Mouse (Mus musculus) cerebellum, adult (tissue): ENCODE measurements at regions not wholly inside any gene's neighbourhood (a gene's known extent, or its start where the extent isn't known, plus 50 kb on each side); places are given as distances from the start of the nearest gene placed in this dataset.
"Not testable (repeated sequence)": the region's sequence is repeated elsewhere in the genome, so short reads cannot be mapped to it uniquely, and the experiment has no call there.

Source experiments
- ATAC-seq: cut with Nextera tagmentation; 2 replicates; pipeline ENCODE4 v1.9.2; 2017; ENCODE audit warnings: mild to moderate bottlenecking, moderate library complexity, mixed read lengths; ENCODE audit not compliant: insufficient number of reproducible peaks, low FRiP score, low TSS enrichment

DNA sequence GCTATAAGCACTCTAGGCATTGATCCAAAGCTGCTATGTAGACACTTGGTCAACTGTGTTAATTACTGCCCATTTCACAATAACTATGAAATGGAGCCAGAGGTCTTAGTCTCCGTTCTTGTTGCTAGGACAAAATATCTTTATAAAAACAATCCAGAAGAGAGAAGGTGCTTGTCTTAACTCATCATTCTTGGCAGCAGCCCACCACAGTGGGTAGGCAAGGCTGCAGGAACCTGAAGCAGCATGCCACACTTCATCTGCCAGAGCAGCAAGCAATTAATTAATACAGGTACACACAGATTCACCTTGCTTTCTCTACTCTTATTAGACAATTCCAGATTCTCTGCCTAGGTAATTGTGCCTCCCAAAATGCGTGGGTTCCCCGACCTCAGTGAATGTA is 172.8 kb downstream of the Alg10b start:
- no peak for ATAC-seq

DNA sequence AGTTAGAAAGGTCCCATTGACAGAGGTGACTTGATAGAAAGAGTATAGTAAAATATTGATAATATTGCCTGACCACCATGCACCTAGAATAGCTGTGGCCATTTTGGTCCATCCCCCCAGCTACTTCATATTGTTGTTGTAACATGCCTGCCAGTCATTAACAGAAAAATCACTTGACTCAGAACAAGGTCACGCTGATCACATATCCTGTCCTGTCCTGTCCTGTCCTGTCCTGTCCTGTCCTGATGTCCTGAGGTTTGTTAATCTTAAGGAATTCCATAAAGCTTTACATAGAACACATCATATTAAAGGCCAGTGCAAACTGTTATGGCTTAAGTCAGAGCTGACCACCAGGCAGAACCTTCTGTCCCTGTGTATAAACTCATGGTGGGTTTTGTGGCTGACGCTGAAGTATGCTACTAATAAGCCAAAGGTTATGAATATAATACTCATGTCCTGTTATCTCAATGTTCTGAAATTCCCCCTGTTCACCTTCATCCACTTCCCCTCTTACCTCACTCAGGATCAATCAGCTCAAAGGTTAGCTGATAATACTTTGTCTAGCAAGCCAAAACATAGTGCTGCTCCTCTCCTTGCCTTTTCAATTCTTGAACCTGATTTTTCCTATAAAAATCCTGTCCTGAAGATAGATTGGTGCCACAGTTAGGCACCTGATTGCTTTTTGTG is 173.7 kb downstream of the Alg10b start:
- no peak for ATAC-seq

DNA sequence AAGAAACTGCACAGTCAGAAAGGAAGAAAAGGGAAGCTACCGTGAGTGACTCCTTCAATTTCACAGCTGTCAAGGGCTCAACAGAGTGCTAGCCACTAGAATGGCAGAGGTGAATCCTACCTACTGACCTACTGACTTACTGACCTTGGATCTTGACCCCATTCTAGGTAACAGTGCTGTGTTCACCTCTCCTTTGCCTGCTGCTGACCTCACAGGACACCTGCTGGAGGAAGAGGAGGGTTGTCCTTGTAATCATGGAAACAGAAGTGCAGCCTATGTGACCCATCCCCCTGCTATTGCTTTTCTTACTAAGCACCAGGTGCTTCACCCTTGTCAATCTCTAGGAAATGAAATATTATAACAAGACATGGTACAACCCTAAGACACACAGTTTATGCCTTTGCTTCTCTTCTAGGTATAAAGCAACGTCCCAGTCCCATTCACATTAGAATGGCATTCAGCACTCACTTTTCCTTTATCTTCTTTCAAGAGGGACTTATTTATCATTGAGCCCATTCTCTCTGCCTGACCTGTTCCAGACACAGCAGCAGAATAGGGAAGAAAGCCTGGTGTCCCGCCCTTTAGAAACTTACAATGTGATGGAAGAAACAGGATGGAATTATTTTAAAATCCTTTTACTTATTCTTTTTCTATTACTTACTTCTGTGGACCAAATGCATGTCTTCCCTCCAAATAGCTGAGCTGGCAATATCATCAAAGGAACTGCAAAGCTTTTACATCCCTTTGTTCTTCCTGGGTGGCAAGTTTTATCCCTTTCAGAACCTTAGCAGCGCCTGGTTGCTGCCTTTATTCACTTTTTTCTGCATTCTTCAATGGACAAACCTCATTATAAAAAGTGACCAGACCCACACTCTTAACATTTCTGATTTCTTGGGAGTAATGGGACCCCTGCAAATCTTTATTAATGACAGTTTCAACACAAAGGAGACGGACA is 176.5 kb downstream of the Alg10b start:
- no peak for ATAC-seq

DNA sequence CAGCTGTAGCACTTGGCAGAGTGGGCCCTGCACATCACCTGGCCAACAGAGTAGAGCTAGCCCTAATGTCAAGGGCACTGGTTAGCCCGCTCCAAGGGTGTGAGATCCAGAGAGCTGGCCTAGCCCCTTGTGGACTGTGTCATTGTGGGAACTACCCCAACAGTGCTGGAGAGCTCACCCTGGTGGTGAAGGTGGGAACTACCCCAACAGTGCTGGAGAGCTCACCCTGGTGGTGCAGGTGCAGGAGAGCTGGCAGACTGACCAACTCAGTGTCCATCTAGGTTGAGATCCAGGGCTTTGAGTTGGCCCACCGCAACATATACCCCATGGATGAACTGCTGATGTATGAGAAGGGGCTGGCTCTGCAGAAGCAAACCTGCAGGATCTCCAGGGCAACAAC is 196.7 kb downstream of the Alg10b start:
- peak; percentile 31; the same call in 1 of the 2 replicates for ATAC-seq

DNA sequence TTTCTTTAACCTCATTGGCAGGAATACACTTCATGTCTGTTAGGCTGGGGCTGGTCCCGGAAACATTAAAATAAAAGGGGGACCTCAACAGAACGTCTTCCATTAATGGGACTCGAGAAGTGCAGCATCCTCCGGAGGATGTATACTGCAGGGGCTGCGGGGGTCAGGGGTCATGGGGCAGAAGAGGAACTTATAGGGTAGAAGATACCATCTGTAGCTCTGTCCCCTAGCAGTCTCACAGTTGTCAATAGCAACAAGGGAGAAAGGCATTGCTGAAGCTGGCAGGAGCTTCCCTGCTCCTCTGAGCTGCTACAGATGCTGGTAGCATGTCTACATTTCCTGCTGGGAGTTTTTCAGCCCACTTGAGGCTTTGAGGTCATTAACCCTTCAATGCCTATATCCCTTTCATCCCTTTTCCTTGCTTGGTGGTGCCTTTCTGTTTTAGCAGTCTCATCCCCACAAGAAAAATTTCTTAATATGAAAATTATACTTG is 198.1 kb downstream of the Alg10b start:
- ATAC-seq, result no peak

DNA sequence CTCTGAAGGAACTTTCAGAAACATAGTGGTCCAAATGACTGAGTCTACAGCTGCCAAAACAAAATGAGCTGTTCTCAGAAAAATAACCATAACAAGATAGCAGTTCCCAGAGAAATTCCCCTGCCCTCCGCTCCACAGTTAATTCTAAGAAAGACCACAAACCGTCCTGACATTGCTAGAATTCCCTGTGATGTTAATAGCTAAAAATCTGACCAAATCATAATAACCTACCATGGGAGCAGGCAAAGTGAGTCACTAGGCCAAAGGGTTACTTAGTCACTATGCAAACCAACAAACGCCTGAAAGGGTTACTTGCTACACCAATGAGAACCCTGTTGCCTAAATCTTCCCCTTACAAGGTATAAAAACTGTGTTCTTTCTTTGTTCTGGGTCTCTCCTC is 206.9 kb downstream of the Alg10b start:
- ATAC-seq, result not testable (repeated sequence)

DNA sequence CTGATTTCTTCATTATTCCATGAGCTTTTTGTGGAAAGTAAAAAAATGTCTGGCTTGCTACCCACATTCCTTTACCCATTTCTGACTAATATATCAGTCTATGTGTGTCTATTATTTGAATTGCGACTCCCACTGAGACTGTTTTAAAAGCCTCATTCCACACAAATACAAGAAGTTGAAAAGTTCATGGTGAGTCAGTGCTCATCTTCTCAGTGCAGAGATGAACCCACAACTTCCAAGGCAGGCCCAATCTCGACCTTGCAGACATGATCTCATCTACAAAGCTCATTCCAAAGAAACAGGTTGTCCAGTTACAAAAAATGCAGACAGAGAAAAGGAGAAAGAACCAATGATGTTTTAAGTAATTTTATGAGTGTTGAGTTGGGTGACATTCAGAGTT is 208.0 kb downstream of the Alg10b start:
- ATAC-seq, result no peak

DNA sequence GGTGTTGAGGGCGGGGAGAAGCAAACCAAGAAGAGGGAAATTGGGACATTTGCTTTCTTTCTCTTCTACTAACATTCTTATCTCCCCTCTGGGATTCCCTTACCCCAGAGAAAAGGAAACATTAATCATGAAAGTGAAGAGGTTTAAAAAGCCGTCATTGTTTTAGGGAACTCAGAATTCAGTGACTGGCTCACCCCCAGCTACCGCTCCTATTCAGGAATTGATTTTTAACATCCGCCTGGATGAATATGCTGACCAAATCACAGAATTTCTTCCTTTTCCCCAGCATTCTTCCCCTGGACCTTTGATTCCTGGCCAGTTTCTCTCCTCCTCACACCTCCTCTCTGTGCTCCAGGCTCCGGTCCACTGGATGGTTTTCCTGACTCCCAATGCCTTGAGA is 211.2 kb downstream of the Alg10b start:
- ATAC-seq, result no peak
